Mouse (Mus musculus): ENCODE measurements around the gene Prpf38b. TPM values are rescaled to one million over a fixed set of nuclear protein-coding genes. Genes with fewer than 3 reads are reported as not detected.
A peak's percentile ranks its signal among the peaks of the same experiment; 100 is the strongest.

Prpf38b gene
- polyA plus RNA-seq, 1 experiment from 2014 or later: 98.9 TPM

GRCm38 (mm10) chr3:108857714-108858113 lies 53.8 kb downstream of the Prpf38b start:
- ATAC-seq (ENCODE audit: insufficient number of reproducible peaks, insufficient read depth, low FRiP score, low TSS enrichment, low read depth): peak; percentile 9; the same call in 1 of the 2 replicates
- WGBS: 61% methylated on average over 1 of the region's 1 CpGs
- H3K27ac ChIP-seq: peak overlapping the region; percentile 77

GRCm38 (mm10) chr3:108857124-108857470 lies 54.4 kb downstream of the Prpf38b start:
- no peak overlapping the region for H3K9ac ChIP-seq (replicated peaks)
- H3K4me1 ChIP-seq (replicated peaks): peaks cover 29% of the 10 kb centered on the region
- peak overlapping the region; percentile 47; the same call in 1 of the 2 replicates for H3K27ac ChIP-seq
- 0 out of 2 replicates have a peak, but pooled peaks cover 3% of the 10 kb centered on the region for H3K9me3 ChIP-seq
- H3K27me3 ChIP-seq: no peaks in the 10 kb centered on the region
- 25% methylated on average over 3 of the region's 3 CpGs for WGBS
- H3K36me3 ChIP-seq: no peaks in the 10 kb centered on the region
- H3K4me3 ChIP-seq (replicated peaks): no peak overlapping the region
- no peak overlapping the region for H3K4me2 ChIP-seq
- ATAC-seq (ENCODE audit: insufficient number of reproducible peaks, insufficient read depth, low FRiP score, low TSS enrichment, low read depth): no peak

More at GRCm38 (mm10) chr3:108857714-108858113, 53.8 kb downstream of the Prpf38b start:
- Histone ChIP-seq H3K4me2 (0 out of 2 replicates have a peak overlapping the region, but pooled peaks have one; percentile 1), H3K4me3 (replicated peaks) (no peak overlapping the region), H3K9ac (replicated peaks) (no peak overlapping the region), H3K36me3 (no peaks in the 10 kb centered on the region), H3K4me1 (replicated peaks) (peaks cover 29% of the 10 kb centered on the region), H3K9me3 (0 out of 2 replicates have a peak, but pooled peaks cover 3% of the 10 kb centered on the region), H3K27me3 (no peaks in the 10 kb centered on the region)

- no peaks in the 10 kb centered on the region for H3K27me3 ChIP-seq
- no peak for ATAC-seq (ENCODE audit: insufficient number of reproducible peaks, insufficient read depth, low FRiP score, low TSS enrichment, low read depth)
- H3K4me2 ChIP-seq: no peak overlapping the region
- H3K4me3 ChIP-seq (replicated peaks): no peak overlapping the region
- H3K36me3 ChIP-seq: no peaks in the 10 kb centered on the region
- H3K9ac ChIP-seq (replicated peaks): no peak overlapping the region
- H3K27ac ChIP-seq: peak overlapping the region; percentile 47; the same call in 1 of the 2 replicates
- H3K4me1 ChIP-seq (replicated peaks): peaks cover 29% of the 10 kb centered on the region
- 44% methylated on average over 8 of the region's 8 CpGs for WGBS
- H3K9me3 ChIP-seq: no peaks in the 10 kb centered on the region
Measured at GRCm38 (mm10) chr3:108856386-108857123, 55.0 kb downstream of the Prpf38b start.

DNA sequence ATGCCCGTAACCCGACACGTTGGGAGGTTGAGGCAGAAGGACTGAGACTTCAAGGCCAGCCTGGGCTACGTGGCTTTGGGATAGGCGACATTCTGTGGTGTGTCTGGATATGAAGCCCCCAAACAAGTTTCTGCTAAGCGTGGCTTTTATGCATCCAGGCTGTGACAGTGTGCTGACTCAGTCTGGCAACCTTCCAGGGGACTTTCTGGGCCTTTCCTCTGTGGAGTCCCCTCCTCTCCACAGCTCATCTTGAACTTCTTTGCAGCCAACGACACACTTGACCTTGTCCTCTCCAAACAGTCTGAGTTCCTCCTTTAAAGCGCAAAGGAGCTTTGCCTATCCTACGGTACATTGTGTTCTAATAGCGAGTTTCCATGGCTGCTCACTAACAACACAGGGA lies 55.7 kb downstream of the Prpf38b start:
- peak overlapping the region; percentile 18; the same call in 1 of the 2 replicates for H3K27ac ChIP-seq

GRCm38 (mm10) chr3:108855371-108855770 lies 56.2 kb downstream of the Prpf38b start:
- H3K4me3 ChIP-seq (replicated peaks): no peak overlapping the region
- 61% methylated on average over 12 of the region's 12 CpGs for WGBS
- H3K4me1 ChIP-seq (replicated peaks): peaks cover 29% of the 10 kb centered on the region
- H3K36me3 ChIP-seq: no peaks in the 10 kb centered on the region
- H3K4me2 ChIP-seq: no peak overlapping the region
- no peak overlapping the region for H3K9ac ChIP-seq (replicated peaks)
- H3K27ac ChIP-seq: no peak overlapping the region
- H3K27me3 ChIP-seq: no peaks in the 10 kb centered on the region
- no peak for ATAC-seq (ENCODE audit: insufficient number of reproducible peaks, insufficient read depth, low FRiP score, low TSS enrichment, low read depth)
- H3K9me3 ChIP-seq: no peaks in the 10 kb centered on the region

More for the DNA sequence above, 55.7 kb downstream of the Prpf38b start:
- 76% methylated on average over 10 of the region's 10 CpGs for WGBS
- Histone ChIP-seq H3K36me3 (no peaks in the 10 kb centered on the region), H3K4me3 (replicated peaks) (no peak overlapping the region), H3K9ac (replicated peaks) (no peak overlapping the region), H3K27me3 (no peaks in the 10 kb centered on the region), H3K9me3 (no peaks in the 10 kb centered on the region), H3K4me2 (no peak overlapping the region), H3K4me1 (replicated peaks) (peaks cover 29% of the 10 kb centered on the region)
- ATAC-seq (ENCODE audit: insufficient number of reproducible peaks, insufficient read depth, low FRiP score, low TSS enrichment, low read depth): no peak

DNA sequence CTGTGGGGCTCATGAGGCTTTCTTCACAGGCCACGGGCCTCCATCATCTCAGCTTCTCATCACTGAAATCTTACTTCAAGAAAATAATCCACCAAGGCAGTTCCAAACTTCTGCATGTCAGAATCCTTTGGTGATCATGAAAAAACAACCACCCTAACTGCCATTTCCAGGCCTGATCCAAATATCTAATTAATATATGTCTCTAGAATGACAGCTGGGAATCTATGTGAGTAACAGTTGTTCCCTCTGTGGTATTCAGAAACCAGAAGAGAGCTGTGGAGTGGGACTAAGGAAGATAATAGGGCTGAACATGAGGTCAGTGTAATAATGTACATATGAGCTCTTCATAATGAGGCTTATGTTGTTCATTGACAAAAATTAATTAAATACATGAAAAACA lies 58.3 kb downstream of the Prpf38b start:
- no peak overlapping the region for H3K9ac ChIP-seq (replicated peaks)
- no peaks in the 10 kb centered on the region for H3K9me3 ChIP-seq
- H3K4me2 ChIP-seq: no peak overlapping the region
- H3K27me3 ChIP-seq: no peaks in the 10 kb centered on the region
- H3K4me3 ChIP-seq (replicated peaks): no peak overlapping the region
- peaks cover 14% of the 10 kb centered on the region for H3K4me1 ChIP-seq (replicated peaks)
- no peak for ATAC-seq (ENCODE audit: insufficient number of reproducible peaks, insufficient read depth, low FRiP score, low TSS enrichment, low read depth)
- H3K27ac ChIP-seq: no peak overlapping the region
- no peaks in the 10 kb centered on the region for H3K36me3 ChIP-seq
- WGBS: 88% methylated on average over 1 of the region's 1 CpGs

Other genes starting within 250 kb of the Prpf38b start
- 93.6 and 104 TPM in 2 replicates for gene Gpsm2, start 189.4 kb downstream of the Prpf38b start, polyA plus RNA-seq (2016; fragmentation: Nextera tagmentation; extraction: Ambion mirVana)
- 1.1 and 1.4 TPM in 2 replicates for gene Aknad1, start 172.1 kb downstream of the Prpf38b start, polyA plus RNA-seq (2016; fragmentation: Nextera tagmentation; extraction: Ambion mirVana)
- gene Stxbp3, start 71.2 kb downstream of the Prpf38b start, polyA plus RNA-seq (2016; fragmentation: Nextera tagmentation; extraction: Ambion mirVana): 32.5 and 33.3 TPM in 2 replicates
- 0.13 TPM in 2 replicates for gene Fndc7, start 21.7 kb downstream of the Prpf38b start, polyA plus RNA-seq (2016; fragmentation: Nextera tagmentation; extraction: Ambion mirVana)
- gene Henmt1, start 28.1 kb upstream of the Prpf38b start, polyA plus RNA-seq (2016; fragmentation: Nextera tagmentation; extraction: Ambion mirVana): 1.5 and 1.6 TPM in 2 replicates
- not detected in 2 replicates for gene Gm9857, start 28.7 kb upstream of the Prpf38b start, polyA plus RNA-seq (2016; fragmentation: Nextera tagmentation; extraction: Ambion mirVana)
- 8.0 and 9.6 TPM in 2 replicates for gene Fam102b, start 115.9 kb upstream of the Prpf38b start, polyA plus RNA-seq (2016; fragmentation: Nextera tagmentation; extraction: Ambion mirVana)
- not detected in 2 replicates for gene Slc25a54, start 168.7 kb upstream of the Prpf38b start, polyA plus RNA-seq (2016; fragmentation: Nextera tagmentation; extraction: Ambion mirVana)
- gene Slc25a24, start 211.4 kb upstream of the Prpf38b start, polyA plus RNA-seq (2016; fragmentation: Nextera tagmentation; extraction: Ambion mirVana): 44.6 and 45.5 TPM in 2 replicates

Data from limb, embryonic 12.5 days (tissue).